Mouse (Mus musculus): ENCODE data around the gene Arhgap8. TPM values are rescaled to one million over a fixed set of nuclear protein-coding genes. Genes with fewer than 3 reads are reported as not detected.

Gene Arhgap8
- total RNA-seq, 2 experiments from 2014 or later: not detected

- no peak for ATAC-seq (replicated peaks; ENCODE audit: low FRiP score, poor library complexity, severe bottlenecking)
Observed at GRCm38 (mm10) chr15:84772191-84773111, 52.6 kb downstream of the Arhgap8 start.

GRCm38 (mm10) chr15:84775421-84776174 lies 55.7 kb downstream of the Arhgap8 start:
- ATAC-seq (replicated peaks; ENCODE audit: low FRiP score, poor library complexity, severe bottlenecking): no peak

GRCm38 (mm10) chr15:84778587-84778986 lies 58.7 kb downstream of the Arhgap8 start:
- ATAC-seq (replicated peaks; ENCODE audit: low FRiP score, poor library complexity, severe bottlenecking): no peak

- ATAC-seq (replicated peaks; ENCODE audit: low FRiP score, poor library complexity, severe bottlenecking): no peak
Observed at GRCm38 (mm10) chr15:84784812-84785211, 65.0 kb downstream of the Arhgap8 start.

DNA sequence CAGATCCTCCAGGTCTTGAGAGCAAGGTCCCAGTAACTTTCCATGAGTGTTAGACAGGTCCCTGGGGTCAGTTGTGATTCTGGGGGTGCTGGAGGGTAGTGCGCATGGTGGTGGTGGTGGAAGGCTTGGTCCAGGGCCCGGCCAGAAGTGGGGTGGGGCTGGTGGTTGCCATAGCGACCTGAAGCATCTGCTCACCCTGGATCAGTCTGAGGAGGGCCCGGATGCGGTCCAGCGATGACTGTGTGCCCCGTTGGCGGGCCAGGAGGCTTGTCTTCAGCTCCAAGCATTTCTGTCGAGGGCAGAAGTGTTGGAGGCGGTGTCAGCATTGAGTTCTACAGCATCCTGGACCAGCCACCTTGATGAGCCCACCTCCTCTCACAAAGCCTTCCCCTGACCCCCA lies 67.3 kb downstream of the Arhgap8 start:
- no peak for ATAC-seq (replicated peaks; ENCODE audit: low FRiP score, poor library complexity, severe bottlenecking)

DNA sequence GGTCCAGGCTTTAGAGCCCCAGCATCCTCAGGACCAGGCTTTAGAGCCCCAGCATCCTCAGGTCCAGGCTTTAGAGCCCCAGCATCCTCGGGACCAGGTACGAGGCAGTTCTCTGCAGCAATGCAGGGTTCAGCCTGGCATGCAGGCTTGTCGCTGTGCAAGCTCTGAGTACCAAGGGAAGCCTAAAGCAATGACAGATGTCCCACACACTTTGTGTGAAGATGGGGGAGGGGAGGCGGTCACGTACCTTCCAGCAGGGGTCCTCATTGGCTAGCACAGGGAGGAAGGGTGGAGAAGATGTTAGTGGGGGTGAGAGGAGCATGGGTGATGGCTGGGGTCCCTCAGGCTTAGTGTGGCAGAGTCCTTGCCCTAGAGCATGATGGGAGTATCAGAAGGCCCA lies 73.8 kb downstream of the Arhgap8 start:
- ATAC-seq (replicated peaks; ENCODE audit: low FRiP score, poor library complexity, severe bottlenecking): no peak

DNA sequence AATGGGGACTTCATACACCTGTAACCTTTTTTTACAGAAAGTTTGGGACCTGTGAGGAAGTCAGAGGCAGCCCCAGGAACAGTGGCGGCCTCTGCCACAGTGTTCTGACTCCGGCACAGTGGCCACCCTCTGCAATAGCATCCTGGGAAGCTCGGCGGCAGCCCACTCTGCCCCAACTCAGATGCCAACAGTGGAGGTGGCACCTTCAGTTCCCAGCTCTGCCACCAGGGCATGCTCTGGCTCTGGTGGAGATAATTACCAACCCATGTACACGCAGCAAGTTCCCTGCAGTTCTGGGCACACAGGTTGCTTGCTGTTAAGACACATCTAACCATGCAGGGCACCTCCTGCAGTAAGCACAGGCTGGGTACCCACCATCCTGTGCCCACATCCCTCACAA lies 80.3 kb downstream of the Arhgap8 start:
- ATAC-seq (replicated peaks; ENCODE audit: low FRiP score, poor library complexity, severe bottlenecking): no peak

- no peak for ATAC-seq (replicated peaks; ENCODE audit: low FRiP score, poor library complexity, severe bottlenecking)
Observed at GRCm38 (mm10) chr15:84803685-84804084, 83.8 kb downstream of the Arhgap8 start.

DNA sequence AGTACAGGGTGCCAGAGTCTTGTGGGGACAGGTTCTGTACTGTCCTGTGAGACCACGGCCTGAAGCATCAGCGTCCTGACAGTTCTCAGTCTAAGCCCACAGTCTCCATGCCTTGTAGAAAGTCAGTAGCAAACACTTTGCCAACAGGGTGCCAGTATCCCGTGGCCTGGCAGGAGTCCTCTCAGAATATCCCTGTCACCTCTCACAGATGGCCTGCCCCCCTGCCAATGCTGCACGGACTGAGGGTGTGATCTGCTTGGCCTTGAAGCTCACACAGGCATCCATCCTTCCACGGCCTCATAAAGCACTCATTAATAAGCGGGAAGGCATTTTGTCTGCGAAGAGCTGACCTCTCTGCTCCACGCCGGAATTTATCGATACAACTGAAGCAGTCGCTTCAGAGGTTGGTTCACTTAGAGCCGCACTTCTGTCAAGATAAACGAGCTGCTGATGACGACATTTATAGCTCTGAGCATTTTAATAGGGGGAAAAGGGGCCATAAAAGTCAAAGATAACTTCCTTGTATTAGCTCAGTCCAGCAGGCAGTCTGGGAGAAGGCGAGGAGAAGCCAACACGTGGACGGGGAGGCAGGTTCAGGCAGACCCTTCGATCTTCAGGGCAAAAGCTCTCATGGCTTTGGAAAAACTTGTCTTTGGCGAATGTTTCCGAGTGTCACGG lies 89.6 kb downstream of the Arhgap8 start:
- ATAC-seq (replicated peaks; ENCODE audit: low FRiP score, poor library complexity, severe bottlenecking): no peak

DNA sequence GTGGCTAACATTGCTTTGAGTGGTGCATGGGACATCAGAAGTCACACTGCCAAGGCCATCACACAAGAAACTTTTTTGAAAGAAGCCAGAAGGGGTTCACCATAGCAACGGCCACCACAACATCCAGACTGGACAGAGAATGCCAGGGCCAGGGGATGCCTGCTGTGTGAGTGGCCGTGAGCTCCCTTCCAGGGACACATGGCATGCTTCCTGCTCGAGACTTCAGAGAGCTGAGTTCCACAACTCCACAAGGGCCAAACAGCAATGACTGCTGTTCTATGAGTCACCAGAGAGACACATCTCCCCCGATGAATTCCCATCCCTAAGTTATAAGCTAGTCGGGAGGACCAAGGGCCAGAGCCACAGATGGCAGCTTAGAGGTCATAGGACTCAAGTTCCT lies 91.3 kb downstream of the Arhgap8 start:
- no peak for ATAC-seq (replicated peaks; ENCODE audit: low FRiP score, poor library complexity, severe bottlenecking)

- no peak for ATAC-seq (replicated peaks; ENCODE audit: low FRiP score, poor library complexity, severe bottlenecking)
Observed at GRCm38 (mm10) chr15:84812831-84813357, 93.0 kb downstream of the Arhgap8 start.

DNA sequence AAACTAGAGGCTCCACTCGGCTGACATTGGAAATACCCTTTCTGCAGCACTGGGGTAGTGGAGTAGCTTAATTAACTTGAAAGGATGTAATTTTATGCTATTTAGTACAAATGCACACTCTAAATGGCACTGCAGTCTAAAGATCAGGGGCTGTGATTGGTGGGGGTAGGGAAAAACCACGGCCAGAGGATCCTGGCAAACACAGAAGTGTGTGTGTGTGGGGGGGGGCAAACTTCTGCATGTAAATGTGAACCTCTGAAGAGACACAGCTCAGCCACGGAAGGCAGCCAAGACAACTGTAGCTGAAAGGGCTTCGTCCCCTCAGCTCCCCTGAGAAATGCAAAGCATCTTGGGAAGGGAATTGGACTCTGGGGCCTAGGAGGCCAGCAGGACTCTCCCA lies 95.3 kb downstream of the Arhgap8 start:
- no peak for ATAC-seq (replicated peaks; ENCODE audit: low FRiP score, poor library complexity, severe bottlenecking)

GRCm38 (mm10) chr15:84817589-84817988 lies 97.7 kb downstream of the Arhgap8 start:
- no peak for ATAC-seq (replicated peaks; ENCODE audit: low FRiP score, poor library complexity, severe bottlenecking)

DNA sequence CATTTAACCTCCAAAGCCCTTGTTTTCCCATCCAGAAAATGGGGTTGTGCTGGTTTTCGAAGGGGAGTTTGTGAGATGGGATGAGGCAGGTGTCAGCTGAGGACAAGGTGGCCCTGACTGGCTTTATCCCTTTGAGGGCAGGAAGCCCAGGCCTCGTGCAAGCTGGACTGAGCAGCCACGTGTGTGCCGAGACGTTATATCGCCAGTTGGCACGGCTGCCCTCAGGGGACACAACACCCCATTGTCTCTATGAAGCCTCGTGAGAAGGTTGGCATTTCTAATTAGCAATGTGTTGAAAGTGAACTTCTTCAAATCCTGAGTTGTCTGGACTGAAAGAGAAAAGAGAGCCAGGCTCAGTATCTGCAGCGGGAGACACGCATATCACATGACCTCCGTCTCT lies 98.4 kb downstream of the Arhgap8 start:
- no peak for ATAC-seq (replicated peaks; ENCODE audit: low FRiP score, poor library complexity, severe bottlenecking)

GRCm38 (mm10) chr15:84820811-84821210 lies 101.0 kb downstream of the Arhgap8 start:
- no peak for ATAC-seq (replicated peaks; ENCODE audit: low FRiP score, poor library complexity, severe bottlenecking)

Other genes starting within 250 kb of the Arhgap8 start
- gene Rtl6, start 162.2 kb upstream of the Arhgap8 start, total RNA-seq (2015; ENCODE audit: low replicate concordance): 0.58 TPM in 1 of 2 replicates, not detected in the other
- gene Rtl6, start 162.2 kb upstream of the Arhgap8 start, total RNA-seq (2017; ENCODE audit: low replicate concordance): 0.42 and 0.77 TPM in 2 replicates
- gene Prr5, start 50.4 kb upstream of the Arhgap8 start, total RNA-seq (2015; ENCODE audit: low replicate concordance): 0.84 TPM in 1 of 2 replicates, not detected in the other
- gene Prr5, start 50.4 kb upstream of the Arhgap8 start, total RNA-seq (2017; ENCODE audit: low replicate concordance): 0.09 TPM in 1 of 2 replicates, not detected in the other
- gene Phf21b, start 136.0 kb downstream of the Arhgap8 start, total RNA-seq (2015; ENCODE audit: low replicate concordance): not detected in 2 replicates
- not detected in 2 replicates for gene Phf21b, start 136.0 kb downstream of the Arhgap8 start, total RNA-seq (2017; ENCODE audit: low replicate concordance)
- gene Gm29666, start 200.0 kb downstream of the Arhgap8 start, total RNA-seq (2015; ENCODE audit: low replicate concordance): 0.58 TPM in 1 of 2 replicates, not detected in the other
- gene Gm29666, start 200.0 kb downstream of the Arhgap8 start, total RNA-seq (2017; ENCODE audit: low replicate concordance): under 0.01 and 0.42 TPM in 2 replicates
- 16.1 and 23.0 TPM in 2 replicates for gene Nup50, start 203.4 kb downstream of the Arhgap8 start, total RNA-seq (2015; ENCODE audit: low replicate concordance)
- 35.7 and 38.2 TPM in 2 replicates for gene Nup50, start 203.4 kb downstream of the Arhgap8 start, total RNA-seq (2017; ENCODE audit: low replicate concordance)

All from erythroblast, adult 5-6 weeks (primary cell).